Mouse (Mus musculus) cerebellum, adult 2 months (tissue): Measurements from ENCODE around the gene Sfrp5.

Source experiments
- CTCF ChIP-seq: fragments of 200-500 bp; IDR thresholded peaks from 2 replicates; pipeline ENCODE4 v1.5.1; 2011; ENCODE audit warnings: low read depth, mild to moderate bottlenecking, control low read depth, low read length, moderate library complexity, borderline replicate concordance; ENCODE audit not compliant: insufficient read depth
- POLR2A ChIP-seq: fragments of 200-500 bp; IDR thresholded peaks from 2 replicates; pipeline ENCODE4 v1.6.1; 2011; ENCODE audit warnings: low read length, control low read depth, borderline replicate concordance; ENCODE audit not compliant: insufficient read depth

DNA sequence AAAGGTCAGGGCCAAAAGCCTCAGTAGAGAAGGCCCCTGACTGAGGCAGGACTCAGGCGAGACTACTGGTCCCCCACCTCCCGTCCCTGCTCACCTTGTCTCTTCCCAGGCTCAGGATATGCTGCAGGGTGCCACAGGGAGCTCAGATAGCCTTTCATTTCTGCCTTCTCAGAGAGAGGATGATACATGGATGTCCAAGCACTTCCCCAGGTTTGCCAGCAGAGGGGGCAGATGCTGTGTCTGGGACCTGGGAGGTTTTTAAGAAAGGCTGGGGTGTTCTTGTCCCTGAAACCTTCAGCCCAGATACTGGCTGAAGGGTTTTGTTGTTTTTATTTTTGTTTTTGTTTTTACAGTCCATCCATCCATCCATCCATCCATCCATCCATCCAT, 15.3 kb upstream of the Sfrp5 start:
- TF ChIP-seq CTCF = peak; percentile 93
- TF ChIP-seq POLR2A = no peak
